Mouse (Mus musculus) spleen, postnatal 10 days (tissue): Measurements from ENCODE around the gene Bicd2.
A peak's percentile ranks its signal among the peaks of the same experiment; 100 is the strongest.

Experiments
- DNase-seq, 2 experiments: peaks; one replicate each; pipeline ENCODE4 v3.0.0; 2021 to 2022; ENCODE audit warnings: low spot score in 2 of 2

Bicd2 gene

DNA sequence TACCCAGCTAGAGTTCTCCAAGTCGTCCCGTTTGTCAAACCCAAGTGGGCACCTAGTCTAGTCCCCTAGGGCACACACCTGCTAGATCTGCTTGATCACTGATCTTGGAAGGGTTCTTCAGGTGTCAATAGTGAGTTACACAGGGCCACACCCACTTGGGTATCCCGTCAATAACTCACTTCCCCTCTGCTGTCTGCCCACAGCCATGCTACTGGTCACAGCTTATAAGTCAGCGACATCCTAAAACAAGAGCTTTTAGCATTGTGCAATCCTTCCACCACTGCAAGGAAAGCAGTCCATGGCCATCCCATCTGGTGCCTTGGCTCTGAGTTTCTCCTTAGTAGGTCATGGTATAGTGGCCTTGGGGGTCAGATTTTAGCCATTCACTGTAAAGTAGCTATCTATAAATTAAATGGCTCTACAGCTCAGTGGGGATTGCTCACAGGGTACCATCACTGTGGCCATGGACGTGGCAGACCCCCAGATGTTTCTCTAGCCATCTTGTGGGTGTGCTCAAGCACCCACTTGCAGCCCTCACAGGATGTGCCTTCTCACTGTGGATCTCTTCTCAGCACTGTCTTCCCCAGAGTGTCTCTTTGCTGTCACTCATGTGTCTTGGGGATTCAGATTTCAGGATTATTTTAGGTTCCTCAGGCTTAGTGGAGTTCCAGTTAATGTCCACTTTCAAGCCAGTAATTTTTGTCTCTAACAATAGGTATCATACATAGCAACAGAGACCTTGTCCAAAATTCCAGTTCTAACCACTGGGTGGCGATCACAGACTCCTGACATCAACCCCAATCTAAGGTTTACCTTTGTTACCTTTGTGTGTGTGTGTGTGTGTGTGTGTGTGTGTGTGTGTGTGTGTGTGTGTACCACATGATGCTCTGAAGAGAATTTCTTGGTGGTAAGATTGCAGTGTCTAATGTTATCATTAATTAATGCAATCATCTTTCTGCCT is 14.9 kb upstream of the Bicd2 start:
- peak; percentile 36 to 72 for DNase-seq

DNA sequence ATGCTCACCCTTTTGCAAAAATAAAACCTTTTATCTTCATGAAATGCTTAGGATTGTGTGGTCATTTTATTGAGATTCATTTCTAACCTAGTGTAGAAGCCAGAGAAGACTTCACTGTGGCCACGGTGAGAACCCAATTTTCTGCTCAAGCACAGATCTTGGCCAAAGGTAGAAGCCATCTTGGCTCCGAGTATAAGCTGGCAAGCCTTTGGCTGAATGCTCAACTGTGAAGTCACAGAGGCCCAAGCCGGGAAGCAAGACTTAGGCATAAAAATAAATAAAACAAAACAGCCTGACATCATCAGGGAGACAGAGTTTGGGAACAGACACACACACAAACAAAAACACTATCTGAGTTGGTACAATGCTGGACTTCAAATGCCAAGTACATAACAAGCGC is 13.3 kb upstream of the Bicd2 start:
- no peak for DNase-seq

- DNase-seq, result no peak
These were observed 8.1 kb upstream of the Bicd2 start for GRCm38 (mm10) chr13:49333250-49333649.

DNA sequence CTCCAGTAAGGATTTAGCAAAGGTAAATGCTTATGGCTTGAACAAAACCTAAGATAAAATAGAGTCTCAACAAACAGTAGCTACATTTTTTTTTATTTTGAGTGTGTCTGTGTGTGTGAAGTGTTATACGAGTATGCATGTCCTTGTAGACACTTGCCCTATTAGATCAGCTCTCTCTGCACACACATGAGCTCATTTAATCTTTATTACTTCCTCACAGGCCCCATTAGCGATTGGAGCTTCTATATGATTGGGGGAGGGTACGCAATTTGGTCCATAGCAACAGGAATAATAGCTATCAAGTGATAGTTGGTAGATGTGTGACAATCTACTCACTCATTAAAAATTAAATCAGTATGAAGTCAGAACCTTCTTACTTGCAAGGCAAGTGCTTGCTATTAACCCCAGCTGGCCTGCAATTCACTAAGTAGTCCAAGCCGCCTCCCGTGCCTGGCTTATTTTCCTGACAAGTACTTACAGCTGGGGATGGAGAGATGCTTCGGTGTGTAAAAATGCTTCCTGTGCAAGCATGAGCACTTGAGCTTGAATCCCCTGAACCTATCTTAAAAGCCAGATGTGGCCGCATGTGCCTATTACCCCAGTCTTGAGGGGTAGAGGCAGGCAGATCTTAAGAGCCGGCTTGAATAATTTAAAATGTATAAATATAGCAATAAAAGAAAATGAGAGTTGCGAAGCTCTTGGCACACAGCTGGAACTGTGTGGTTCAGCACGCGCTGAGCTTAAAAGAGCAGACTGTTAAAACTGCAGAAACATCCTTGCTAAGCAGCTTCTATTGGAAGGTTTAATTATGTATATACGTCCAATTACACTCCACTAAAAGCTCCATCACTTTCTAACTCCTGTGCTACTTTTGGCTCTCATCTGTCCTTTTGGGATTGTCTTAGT is 6.1 kb upstream of the Bicd2 start:
- no peak for DNase-seq

DNA sequence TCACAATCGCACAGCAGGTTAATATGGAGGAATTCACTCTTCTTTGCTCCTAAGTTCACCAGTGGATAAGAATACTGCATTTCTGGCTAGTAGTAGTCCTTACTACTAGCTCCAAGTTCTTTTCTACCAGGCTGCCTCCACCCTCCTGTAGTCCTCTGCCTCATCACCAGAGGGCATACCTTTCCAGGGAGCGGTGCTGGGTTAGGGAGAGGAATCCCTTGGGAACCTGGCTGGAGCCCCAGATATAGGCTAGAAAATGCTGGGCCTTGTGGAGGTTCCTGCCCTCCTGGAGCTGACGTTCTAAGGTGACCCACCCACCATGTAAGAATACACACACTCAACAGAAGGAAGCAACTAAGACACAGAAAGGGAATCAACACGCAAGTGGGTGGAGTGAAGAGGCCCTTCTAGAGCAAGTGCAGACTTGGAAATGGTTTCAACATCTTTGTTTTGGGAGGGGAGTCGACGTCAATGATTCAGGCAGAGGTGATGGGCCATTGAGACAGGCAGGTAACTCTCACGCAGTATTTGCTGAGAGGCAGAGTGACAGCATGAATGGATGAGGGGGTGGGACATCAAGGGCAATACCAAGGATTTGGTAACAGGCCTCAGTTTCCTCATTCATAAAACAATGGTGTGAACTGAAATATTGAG is 2.4 kb upstream of the Bicd2 start:
- DNase-seq, result no peak

GRCm38 (mm10) chr13:49341831-49342722 is 692 bp downstream of the Bicd2 start:
- DNase-seq, result peak in 1 of 2 experiments; percentile 54

- no peak for DNase-seq
These were observed 1.3 kb downstream of the Bicd2 start for GRCm38 (mm10) chr13:49342723-49343100.

DNA sequence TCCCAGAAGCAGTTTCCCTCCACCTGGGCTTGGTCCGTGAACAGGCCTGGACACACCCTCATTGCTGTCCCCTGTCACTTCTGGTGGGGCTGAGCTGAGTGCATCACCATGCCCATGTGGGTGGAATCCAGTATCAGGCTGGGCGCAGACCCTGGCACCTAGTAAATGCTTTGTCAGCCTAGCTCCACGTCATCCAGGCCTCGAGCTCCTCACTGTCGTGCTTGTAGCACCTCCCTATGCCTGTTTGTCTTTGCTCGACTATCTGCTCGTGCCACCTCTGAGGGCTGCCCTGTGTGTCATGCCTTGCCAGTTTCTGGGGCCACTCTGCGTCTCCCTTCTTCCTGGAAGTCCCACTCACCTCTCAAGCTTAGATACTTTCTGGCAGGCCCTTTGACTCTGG is 3.2 kb downstream of the Bicd2 start:
- DNase-seq, result peak in 1 of 2 experiments; percentile 61

DNA sequence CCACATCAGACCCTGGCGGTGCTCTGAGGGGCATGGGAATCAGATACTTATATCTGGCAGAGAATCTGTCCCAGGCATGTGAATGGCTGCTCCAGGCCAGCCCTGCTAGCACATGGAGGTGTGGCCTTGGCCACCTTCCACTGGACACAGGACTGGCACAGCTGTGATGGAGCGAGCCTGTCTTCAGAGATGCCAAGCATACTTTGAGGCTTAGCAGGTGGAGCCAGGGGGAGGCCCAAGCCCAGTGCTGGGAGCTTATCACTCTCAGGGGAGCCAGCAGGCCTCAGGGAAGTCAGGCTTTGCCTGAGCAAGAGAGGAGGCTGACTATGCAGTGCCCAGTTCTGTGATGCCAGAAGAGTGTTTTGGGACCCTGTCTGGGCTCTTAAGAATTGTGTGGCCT is 4.1 kb downstream of the Bicd2 start:
- DNase-seq, result peak in 1 of 2 experiments; percentile 51

- no peak for DNase-seq
These were observed 7.1 kb downstream of the Bicd2 start for GRCm38 (mm10) chr13:49348522-49348921.

- DNase-seq, result no peak
These were observed 8.0 kb downstream of the Bicd2 start for GRCm38 (mm10) chr13:49349335-49349734.

GRCm38 (mm10) chr13:49349836-49350505 is 8.6 kb downstream of the Bicd2 start:
- DNase-seq, result no peak

GRCm38 (mm10) chr13:49352581-49353159 is 11.3 kb downstream of the Bicd2 start:
- no peak for DNase-seq

DNA sequence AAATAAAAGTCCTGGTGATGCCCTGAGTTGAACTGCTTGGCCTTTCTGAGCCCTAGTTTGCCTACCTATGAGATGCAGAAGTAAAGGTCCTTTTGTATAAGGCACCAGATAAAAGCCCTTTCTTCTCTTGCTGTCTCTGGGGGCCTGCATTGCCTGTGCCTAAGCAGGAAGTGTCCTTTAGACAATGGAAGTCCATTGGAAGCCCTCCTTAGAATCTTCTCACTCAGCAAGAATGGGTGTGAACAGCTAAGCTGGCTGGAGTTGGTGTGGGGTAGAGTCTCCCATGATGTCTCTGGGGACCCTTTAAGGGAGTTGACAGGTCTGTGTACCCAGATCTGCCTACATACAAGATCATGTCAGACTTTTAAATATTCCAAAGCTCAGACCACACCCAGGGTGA is 12.0 kb downstream of the Bicd2 start:
- no peak for DNase-seq

DNA sequence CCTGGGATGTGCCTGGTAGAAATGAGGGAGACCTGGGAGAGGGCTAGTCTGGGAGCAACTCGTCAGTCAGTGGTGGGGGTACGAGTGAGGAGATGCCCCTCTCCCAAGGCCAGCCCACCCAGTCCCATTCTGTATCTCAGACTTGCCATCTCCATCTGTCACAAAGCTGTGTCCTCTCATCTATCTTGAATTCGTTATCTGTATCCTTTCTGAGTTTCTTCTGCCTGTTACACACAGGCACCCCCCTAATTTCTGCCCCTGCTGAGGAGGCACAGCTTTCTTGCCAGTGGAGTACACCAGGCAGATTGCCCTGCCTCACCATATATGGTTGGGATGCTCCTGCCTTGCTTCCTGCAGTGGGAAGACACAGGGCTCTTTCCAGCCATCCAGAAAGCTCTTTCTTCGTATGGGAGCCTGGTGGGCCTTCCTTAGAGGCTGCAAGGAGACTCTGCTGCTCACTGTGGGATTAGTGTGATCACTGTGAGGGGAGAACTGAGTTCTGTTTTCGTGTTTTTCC is 12.7 kb downstream of the Bicd2 start:
- no peak for DNase-seq

- no peak for DNase-seq
These were observed 14.2 kb downstream of the Bicd2 start for GRCm38 (mm10) chr13:49355461-49356061.

- DNase-seq, result no peak
These were observed 14.7 kb downstream of the Bicd2 start for GRCm38 (mm10) chr13:49356090-49356489.

GRCm38 (mm10) chr13:49357367-49358026 is 16.1 kb downstream of the Bicd2 start:
- DNase-seq, result no peak

DNA sequence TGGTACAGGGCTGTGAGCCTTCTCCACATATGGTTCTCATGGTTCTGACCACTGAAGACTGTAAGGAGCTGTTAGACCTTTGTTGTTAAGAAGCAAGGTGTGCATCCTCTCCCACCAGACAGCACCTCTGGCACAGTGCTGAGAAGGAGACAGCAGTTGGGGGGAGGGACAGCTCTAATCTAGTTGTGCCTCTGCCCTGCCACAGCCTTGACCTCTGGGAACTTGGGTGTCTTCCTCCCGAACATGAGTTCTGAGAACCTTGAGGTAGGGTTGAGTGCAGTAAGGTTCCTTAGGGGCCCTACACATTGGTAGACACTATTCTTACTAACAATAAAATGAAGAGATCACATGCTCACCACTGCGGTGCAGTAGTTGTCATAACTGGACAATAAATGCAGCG is 16.8 kb downstream of the Bicd2 start:
- no peak for DNase-seq
